Mouse (Mus musculus) kidney, postnatal 0 days (tissue): Measurements from ENCODE around the gene Fars2. TPM values are rescaled to one million over a fixed set of nuclear protein-coding genes. Genes with fewer than 3 reads are reported as not detected.

Source experiments
- ATAC-seq: fragments of 200-750 bp; cut with Nextera tagmentation; replicated peaks from 2 replicates; pipeline ENCODE4 v1.8.0; 2017; ENCODE audit warnings: low read depth, moderate number of reproducible peaks, moderate TSS enrichment, moderate library complexity; ENCODE audit not compliant: low FRiP score
- DNase-seq: peaks from one replicate; pipeline ENCODE4 v3.0.0-alpha.2; 2016; ENCODE audit warnings: low spot score
- H3K27ac ChIP-seq: fragments of 300-500 bp; sonication (generic); 2 replicates; pipeline ENCODE4 v1.5.1; 2014; ENCODE audit warnings: mild to moderate bottlenecking
- H3K27me3 ChIP-seq: fragments of 300-500 bp; sonication (generic); 2 replicates; pipeline ENCODE4 v1.6.1; 2014; ENCODE audit warnings: low read length, mixed read lengths; ENCODE audit not compliant: insufficient read depth
- H3K36me3 ChIP-seq: fragments of 300-500 bp; sonication (generic); 2 replicates; pipeline ENCODE4 v1.6.1; 2014; ENCODE audit warnings: low read length, mixed read lengths; ENCODE audit not compliant: insufficient read depth
- H3K4me1 ChIP-seq: fragments of 300-500 bp; sonication (generic); replicated peaks from 2 replicates; pipeline ENCODE4 v1.6.1; 2014; ENCODE audit warnings: antibody characterized with exemption, low read length, mixed read lengths; ENCODE audit not compliant: insufficient read depth
- H3K4me2 ChIP-seq: fragments of 300-500 bp; sonication (generic); 2 replicates; pipeline ENCODE4 v1.6.1; 2014; ENCODE audit warnings: mild to moderate bottlenecking, low read length, moderate library complexity, mixed read lengths
- H3K4me3 ChIP-seq: fragments of 300-500 bp; sonication (generic); replicated peaks from 2 replicates; pipeline ENCODE4 v1.5.1; 2014; ENCODE audit warnings: low read depth, low read length
- H3K9ac ChIP-seq: fragments of 300-500 bp; sonication (generic); 2 replicates; pipeline ENCODE4 v1.6.1; 2014; ENCODE audit warnings: low read depth, low read length
- H3K9me3 ChIP-seq: fragments of 300-500 bp; sonication (generic); replicated peaks from 2 replicates; pipeline ENCODE4 v1.6.1; 2016; ENCODE audit warnings: low read length, inconsistent platforms, mixed read lengths
- CTCF ChIP-seq: IDR thresholded peaks from 2 replicates; pipeline ENCODE4 v1.5.1; 2016; ENCODE audit warnings: antibody characterized with exemption, low read depth, mild to moderate bottlenecking, moderate library complexity
- WGBS: fragments of 180-500 bp; shearing (Covaris S2); extraction: QIAGEN DNeasy Blood & Tissue Kit; methylation state at CpG from one replicate; pipeline ENCODE4 v1.1.7; 2014; 5-methylcytosine and 5-hydroxymethylcytosine counted together
- polyA plus RNA-seq: library from polyadenylated mRNA; unstranded; fragments of >200 nt; fragmentation: Nextera tagmentation; extraction: Ambion mirVana; gene quantifications from 2 replicates; pipeline ENCODE4 v1.2.1, GENCODE M21; 2015

The Fars2 gene
- polyA plus RNA-seq, 1 experiment from 2014 or later: 54.7 TPM

DNA sequence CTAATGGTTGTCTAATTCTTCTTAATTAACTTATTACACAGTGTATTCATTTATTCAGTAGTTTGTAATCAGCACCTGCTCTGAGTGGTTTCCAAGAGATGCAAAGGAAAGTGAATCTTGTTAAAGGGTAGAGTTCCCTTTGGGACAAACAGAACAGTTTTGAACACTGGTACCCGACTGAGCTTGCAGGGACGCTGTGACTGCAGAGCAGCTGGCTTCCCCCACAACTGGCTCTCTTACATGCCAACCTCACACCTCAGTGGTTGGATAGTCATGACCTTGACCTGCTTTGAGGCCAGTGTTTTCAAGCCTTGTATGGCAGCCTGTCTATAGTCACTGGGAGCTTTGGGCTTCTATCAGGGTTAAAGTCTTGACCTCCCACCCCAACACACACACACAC, 156.3 kb downstream of the Fars2 start:
- ATAC-seq (no peak), DNase-seq (no peak)
- no peak overlapping the region for H3K4me3 ChIP-seq
- H3K36me3 ChIP-seq: no peaks in the 10 kb centered on the region
- no peaks in the 10 kb centered on the region for H3K9me3 ChIP-seq
- no peak for TF ChIP-seq CTCF
- no peaks in the 10 kb centered on the region for H3K4me1 ChIP-seq
- WGBS: 60% methylated on average over 2 of the region's 2 CpGs
- no peak overlapping the region for H3K27ac ChIP-seq
- no peak overlapping the region for H3K4me2 ChIP-seq
- no peaks in the 10 kb centered on the region for H3K27me3 ChIP-seq
- no peak overlapping the region for H3K9ac ChIP-seq

DNA sequence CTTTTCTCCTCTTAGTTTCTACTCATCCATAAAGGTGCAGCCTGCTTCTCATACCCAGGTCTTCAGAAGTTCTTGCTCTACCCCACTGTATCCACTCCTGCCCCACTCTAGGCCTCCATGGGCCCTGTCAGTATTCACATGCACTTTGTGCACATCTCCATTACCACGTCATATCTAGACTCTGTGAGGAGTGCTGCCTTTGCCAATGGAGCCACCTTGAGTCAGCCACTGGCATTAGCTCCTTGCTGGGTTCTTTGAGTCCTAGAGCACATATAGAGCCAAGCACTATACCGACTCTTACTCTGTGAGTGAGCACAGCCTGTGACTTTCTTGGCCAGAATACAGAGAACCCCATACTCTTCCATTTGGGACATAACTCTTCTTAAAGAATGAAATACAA, 159.0 kb downstream of the Fars2 start:
- Histone ChIP-seq H3K4me1 (no peaks in the 10 kb centered on the region), H3K36me3 (no peaks in the 10 kb centered on the region), H3K9ac (no peak overlapping the region), H3K9me3 (no peaks in the 10 kb centered on the region), H3K27me3 (no peaks in the 10 kb centered on the region; the same call in 1 of the 2 replicates), H3K4me2 (no peak overlapping the region), H3K4me3 (no peak overlapping the region), H3K27ac (no peak overlapping the region)
- peak; percentile 18; the same call in 1 of the 2 replicates for TF ChIP-seq CTCF
- ATAC-seq (no peak), DNase-seq (no peak)
- 83% methylated on average over 2 of the region's 2 CpGs for WGBS

DNA sequence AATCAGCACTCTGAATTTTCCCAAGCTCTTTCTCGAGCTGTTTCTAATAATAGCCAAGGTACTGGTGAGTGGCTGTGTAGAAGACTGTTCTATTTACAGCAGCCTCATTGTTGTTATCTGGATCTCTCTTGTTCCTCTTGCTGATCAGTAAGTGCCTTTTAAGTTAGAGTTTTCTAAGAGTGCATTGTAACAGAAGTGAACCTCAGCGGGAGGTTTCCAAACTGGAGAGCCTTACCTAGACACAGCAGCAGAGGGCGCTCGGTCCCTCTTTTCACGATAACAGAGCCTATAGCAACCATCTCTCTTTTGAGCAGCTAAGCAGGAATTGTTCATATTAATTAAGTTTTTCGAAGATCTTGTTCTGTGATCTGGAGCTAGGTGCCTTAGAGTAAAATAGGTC, 164.8 kb downstream of the Fars2 start:
- Histone ChIP-seq H3K4me2 (no peak overlapping the region), H3K27ac (no peak overlapping the region), H3K36me3 (no peaks in the 10 kb centered on the region), H3K4me1 (no peaks in the 10 kb centered on the region), H3K4me3 (no peak overlapping the region), H3K9ac (no peak overlapping the region), H3K9me3 (no peaks in the 10 kb centered on the region), H3K27me3 (no peaks in the 10 kb centered on the region; the same call in 1 of the 2 replicates)
- DNase-seq (peak; percentile 85), ATAC-seq (no peak)
- 9% methylated on average over 6 of the region's 6 CpGs for WGBS
- TF ChIP-seq CTCF: peak; percentile 93

DNA sequence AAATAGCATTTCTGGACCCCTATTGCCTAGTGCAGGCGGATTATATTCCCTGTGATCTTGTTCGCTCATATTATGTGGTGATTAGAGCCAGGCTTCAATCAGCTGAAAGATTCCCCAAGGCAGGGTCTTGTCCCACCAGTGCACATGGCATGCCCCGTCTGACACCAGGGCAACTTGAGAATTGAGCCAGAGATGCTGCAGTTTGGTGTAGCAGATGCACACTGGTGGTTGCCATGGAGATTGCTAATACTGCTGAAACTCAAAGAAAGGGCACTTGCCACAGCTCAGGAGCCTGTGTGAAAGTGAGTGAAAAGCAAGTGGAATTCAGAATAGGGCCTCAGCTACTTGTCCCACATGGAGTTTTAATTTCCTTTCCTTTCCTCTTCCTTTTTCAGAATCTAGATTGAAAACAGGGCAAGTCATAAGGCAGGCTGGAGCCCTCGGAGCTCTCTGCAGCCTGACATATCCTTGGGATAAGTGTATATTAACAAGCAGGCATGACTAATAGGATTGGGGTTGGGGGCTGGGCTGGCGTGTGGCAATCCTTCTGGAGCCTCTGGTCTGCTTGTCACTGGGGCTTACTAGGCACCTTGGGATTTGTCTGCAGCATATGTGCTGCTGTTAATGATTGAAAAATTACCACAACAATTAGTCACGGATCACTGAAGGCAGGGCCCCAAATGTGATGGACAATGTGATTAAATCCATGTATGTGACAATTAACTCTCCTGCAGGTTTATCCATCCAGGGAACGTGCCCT, 165.8 kb downstream of the Fars2 start:
- peak; percentile 59 for ATAC-seq
- Histone ChIP-seq H3K27ac (no peak overlapping the region), H3K4me1 (no peaks in the 10 kb centered on the region), H3K9me3 (no peaks in the 10 kb centered on the region), H3K36me3 (no peaks in the 10 kb centered on the region), H3K4me3 (no peak overlapping the region), H3K27me3 (no peaks in the 10 kb centered on the region; the same call in 1 of the 2 replicates), H3K9ac (no peak overlapping the region), H3K4me2 (no peak overlapping the region)
- DNase-seq: peak; percentile 11
- TF ChIP-seq CTCF: no peak
- 44% methylated on average over 7 of the region's 7 CpGs for WGBS

DNA sequence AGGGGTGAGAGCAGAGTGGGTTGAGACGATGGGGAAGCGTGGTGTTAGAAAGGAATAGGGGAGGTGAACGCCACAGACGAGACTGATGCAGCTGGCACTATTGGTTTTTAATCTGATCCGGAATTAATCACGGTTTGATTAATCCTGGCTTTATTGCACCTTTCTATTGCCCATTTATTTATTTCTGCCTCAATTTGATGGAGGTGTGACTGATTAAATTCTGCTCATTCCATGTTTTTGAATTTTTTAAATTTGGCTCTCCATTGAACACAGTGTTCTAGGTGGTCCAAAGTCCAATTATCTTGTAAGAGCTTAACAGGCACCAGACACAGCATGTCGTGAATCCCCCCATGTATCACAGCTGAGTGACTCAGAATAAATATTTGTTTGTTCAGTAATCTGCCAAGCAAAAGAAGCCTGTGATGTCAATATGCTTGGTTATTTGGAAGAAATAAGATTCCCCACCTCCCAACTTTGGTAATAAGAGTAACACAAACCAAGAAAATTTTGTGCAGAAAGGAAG, 166.4 kb downstream of the Fars2 start:
- no peak overlapping the region for H3K27ac ChIP-seq
- H3K36me3 ChIP-seq: no peaks in the 10 kb centered on the region
- 56% methylated on average over 7 of the region's 7 CpGs for WGBS
- H3K4me1 ChIP-seq: no peaks in the 10 kb centered on the region
- ATAC-seq: no peak
- no peak overlapping the region for H3K9ac ChIP-seq
- H3K27me3 ChIP-seq: no peaks in the 10 kb centered on the region; the same call in 1 of the 2 replicates
- no peak overlapping the region for H3K4me3 ChIP-seq
- no peak for TF ChIP-seq CTCF
- no peaks in the 10 kb centered on the region for H3K9me3 ChIP-seq
- DNase-seq: no peak
- H3K4me2 ChIP-seq: no peak overlapping the region

DNA sequence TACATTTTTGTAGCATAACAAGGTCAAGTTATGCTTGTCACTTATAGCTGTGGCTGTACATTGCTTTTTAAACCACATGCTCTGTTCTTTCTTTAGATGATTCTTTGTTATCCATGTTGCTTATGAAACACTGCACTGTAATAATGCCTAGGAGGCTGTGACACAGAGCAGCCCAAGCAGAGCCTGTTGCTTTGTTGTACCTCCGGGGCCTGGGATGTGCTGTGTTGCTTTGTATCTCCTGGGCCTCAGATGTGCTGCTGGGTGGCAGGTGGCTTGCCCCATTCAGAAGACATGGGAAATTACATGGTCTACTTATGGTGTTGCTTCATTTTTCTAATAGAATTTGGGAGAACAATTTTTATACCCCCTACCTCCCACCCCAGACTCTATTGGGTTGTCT, 166.9 kb downstream of the Fars2 start:
- WGBS: 84% methylated on average over 1 of the region's 1 CpGs
- DNase-seq (no peak), ATAC-seq (no peak)
- TF ChIP-seq CTCF: no peak
- H3K27me3 ChIP-seq: no peaks in the 10 kb centered on the region; the same call in 1 of the 2 replicates
- H3K9ac ChIP-seq: no peak overlapping the region
- H3K36me3 ChIP-seq: no peaks in the 10 kb centered on the region
- no peak overlapping the region for H3K4me2 ChIP-seq
- H3K4me1 ChIP-seq: no peaks in the 10 kb centered on the region
- H3K27ac ChIP-seq: no peak overlapping the region
- H3K4me3 ChIP-seq: no peak overlapping the region
- H3K9me3 ChIP-seq: no peaks in the 10 kb centered on the region
